Mouse (Mus musculus) midbrain, embryonic 12.5 days (tissue): ENCODE data around the gene Tmem254c. TPM values are rescaled to one million over a fixed set of nuclear protein-coding genes. Genes with fewer than 3 reads are reported as not detected.
"Not testable (repeated sequence)": the region's sequence is repeated elsewhere in the genome, so short reads cannot be mapped to it uniquely, and the experiment has no call there.

ENCODE experiments used
- ATAC-seq: fragments of 200-750 bp; cut with Nextera tagmentation; 2 replicates; pipeline ENCODE4 v1.8.0; 2017; ENCODE audit warnings: low read depth, moderate TSS enrichment, moderate library complexity; ENCODE audit not compliant: low FRiP score
- H3K27ac ChIP-seq: fragments of 300-500 bp; sonication (generic); replicated peaks from 2 replicates; pipeline ENCODE4 v1.5.1; 2016; ENCODE audit warnings: mild to moderate bottlenecking
- H3K27me3 ChIP-seq: fragments of 300-500 bp; sonication (generic); 2 replicates; pipeline ENCODE4 v1.6.1; 2016; ENCODE audit warnings: mild to moderate bottlenecking
- H3K36me3 ChIP-seq: fragments of 300-500 bp; sonication (generic); 2 replicates; pipeline ENCODE4 v1.6.1; 2016
- H3K4me1 ChIP-seq: fragments of 300-500 bp; sonication (generic); 2 replicates; pipeline ENCODE4 v1.6.1; 2016
- H3K4me2 ChIP-seq: fragments of 300-500 bp; sonication (generic); replicated peaks from 2 replicates; pipeline ENCODE4 v1.6.1; 2016; ENCODE audit warnings: mild to moderate bottlenecking, moderate library complexity
- H3K4me3 ChIP-seq: fragments of 300-500 bp; sonication (generic); 2 replicates; pipeline ENCODE4 v1.5.1; 2016; ENCODE audit warnings: mild to moderate bottlenecking
- H3K9ac ChIP-seq: fragments of 300-500 bp; sonication (generic); replicated peaks from 2 replicates; pipeline ENCODE4 v1.6.1; 2016; ENCODE audit warnings: mild to moderate bottlenecking, moderate library complexity
- H3K9me3 ChIP-seq: fragments of 300-500 bp; sonication (generic); 2 replicates; pipeline ENCODE4 v1.6.1; 2016; ENCODE audit warnings: mild to moderate bottlenecking
- WGBS: fragments of 180-500 bp; shearing (Covaris S2); methylation state at CpG from one replicate; pipeline ENCODE4 v1.1.7; 2016; 5-methylcytosine and 5-hydroxymethylcytosine counted together
- polyA plus RNA-seq: library from polyadenylated mRNA; unstranded; fragments of >200 nt; fragmentation: Nextera tagmentation; extraction: Ambion mirVana; gene quantifications from 2 replicates; pipeline ENCODE4 v1.2.1, GENCODE M21; 2016

The Tmem254c gene
- polyA plus RNA-seq: 13.7 and 21.1 TPM in 2 replicates

- WGBS: no CpG with 5 or more reads among the region's 10 CpGs
- not testable (repeated sequence) for H3K9ac ChIP-seq, H3K36me3 ChIP-seq
Observed at GRCm38 (mm10) chr14:26067325-26067633, at the start of gene Tmem254c. Gene Tmem254c (minus strand): TSS chr14:26067355.

GRCm38 (mm10) chr14:26097622-26098021 lies 30.5 kb upstream of the Tmem254c start:
- not testable (repeated sequence) for H3K4me1 ChIP-seq, H3K36me3 ChIP-seq, H3K4me3 ChIP-seq, ATAC-seq, H3K4me2 ChIP-seq, H3K9me3 ChIP-seq, H3K27ac ChIP-seq, H3K27me3 ChIP-seq, H3K9ac ChIP-seq
- WGBS: no CpG with 5 or more reads among the region's 3 CpGs

More at GRCm38 (mm10) chr14:26067325-26067633, at the start of gene Tmem254c:
- not testable (repeated sequence) for H3K9me3 ChIP-seq, H3K27ac ChIP-seq, H3K27me3 ChIP-seq, H3K4me2 ChIP-seq, ATAC-seq, H3K4me3 ChIP-seq, H3K4me1 ChIP-seq

GRCm38 (mm10) chr14:26081997-26082396 lies 14.8 kb upstream of the Tmem254c start, which contains the start of gene Cphx3:
Gene Cphx3 (plus strand): TSS chr14:26082297.
- not testable (repeated sequence) for H3K27me3 ChIP-seq, H3K4me1 ChIP-seq, H3K9ac ChIP-seq, H3K4me3 ChIP-seq, H3K27ac ChIP-seq, H3K9me3 ChIP-seq, ATAC-seq, H3K36me3 ChIP-seq, H3K4me2 ChIP-seq
- no CpG with 5 or more reads among the region's 1 CpGs for WGBS

- not testable (repeated sequence) for ATAC-seq, H3K4me3 ChIP-seq, H3K36me3 ChIP-seq, H3K27me3 ChIP-seq, H3K4me2 ChIP-seq, H3K9me3 ChIP-seq, H3K27ac ChIP-seq, H3K4me1 ChIP-seq, H3K9ac ChIP-seq
- WGBS: no CpG with 5 or more reads among the region's 6 CpGs
Observed at GRCm38 (mm10) chr14:26081216-26081615, 14.1 kb upstream of the Tmem254c start, which contains the start of gene Cphx2. Gene Cphx2 (plus strand): TSS chr14:26081516.

- not testable (repeated sequence) for H3K36me3 ChIP-seq, H3K4me3 ChIP-seq, H3K4me2 ChIP-seq, H3K4me1 ChIP-seq, H3K27me3 ChIP-seq, H3K9me3 ChIP-seq, H3K27ac ChIP-seq, ATAC-seq, H3K9ac ChIP-seq
- no CpG with 5 or more reads among the region's 5 CpGs for whole genome bisulfite sequencing
Observed at GRCm38 (mm10) chr14:26076620-26077390, 9.7 kb upstream of the Tmem254c start.

- H3K27ac ChIP-seq, H3K9ac ChIP-seq, H3K27me3 ChIP-seq, H3K4me1 ChIP-seq, H3K36me3 ChIP-seq, H3K4me2 ChIP-seq, H3K9me3 ChIP-seq, H3K4me3 ChIP-seq: not testable (repeated sequence)
- WGBS: no CpG with 5 or more reads among the region's 44 CpGs
- ATAC-seq: peak; percentile 72
Observed at GRCm38 (mm10) chr14:26066574-26067324, 406 bp downstream of the Tmem254c start.

- H3K9ac ChIP-seq, H3K36me3 ChIP-seq, H3K4me2 ChIP-seq, H3K4me1 ChIP-seq, ATAC-seq, H3K4me3 ChIP-seq, H3K9me3 ChIP-seq, H3K27ac ChIP-seq, H3K27me3 ChIP-seq: not testable (repeated sequence)
- WGBS: no CpG with 5 or more reads among the region's 6 CpGs
Observed at GRCm38 (mm10) chr14:26059362-26059761, 7.8 kb downstream of the Tmem254c start.

- not testable (repeated sequence) for H3K9me3 ChIP-seq, H3K27me3 ChIP-seq, H3K4me3 ChIP-seq, H3K4me1 ChIP-seq, ATAC-seq, H3K4me2 ChIP-seq, H3K36me3 ChIP-seq, H3K9ac ChIP-seq, H3K27ac ChIP-seq
- no CpG with 5 or more reads among the region's 3 CpGs for WGBS
Observed at GRCm38 (mm10) chr14:26058184-26058583, 9.0 kb downstream of the Tmem254c start.

GRCm38 (mm10) chr14:26048767-26049166 lies 18.4 kb downstream of the Tmem254c start:
- WGBS: no CpG with 5 or more reads among the region's 9 CpGs
- ATAC-seq, H3K4me2 ChIP-seq, H3K9me3 ChIP-seq, H3K4me3 ChIP-seq, H3K9ac ChIP-seq, H3K36me3 ChIP-seq, H3K27me3 ChIP-seq, H3K27ac ChIP-seq, H3K4me1 ChIP-seq: not testable (repeated sequence)

- not testable (repeated sequence) for H3K9ac ChIP-seq, ATAC-seq, H3K4me1 ChIP-seq, H3K4me3 ChIP-seq, H3K27me3 ChIP-seq, H3K4me2 ChIP-seq, H3K27ac ChIP-seq, H3K36me3 ChIP-seq, H3K9me3 ChIP-seq
- WGBS: no CpG with 5 or more reads among the region's 8 CpGs
Observed at GRCm38 (mm10) chr14:26047026-26047425, 20.1 kb downstream of the Tmem254c start.

GRCm38 (mm10) chr14:26045007-26045406 lies 22.1 kb downstream of the Tmem254c start:
- H3K4me3 ChIP-seq: not testable (repeated sequence)
- WGBS: no CpG with 5 or more reads among the region's 5 CpGs

GRCm38 (mm10) chr14:26042611-26043010 lies 24.5 kb downstream of the Tmem254c start, which contains the start of gene Gm9780:
Gene Gm9780 (minus strand): TSS chr14:26042711.
- ATAC-seq, H3K9me3 ChIP-seq, H3K27ac ChIP-seq, H3K4me2 ChIP-seq, H3K4me3 ChIP-seq, H3K36me3 ChIP-seq, H3K27me3 ChIP-seq, H3K9ac ChIP-seq, H3K4me1 ChIP-seq: not testable (repeated sequence)
- no CpG with 5 or more reads among the region's 26 CpGs for WGBS

More at GRCm38 (mm10) chr14:26045007-26045406, 22.1 kb downstream of the Tmem254c start:
- H3K4me2 ChIP-seq, ATAC-seq, H3K36me3 ChIP-seq, H3K9me3 ChIP-seq, H3K27me3 ChIP-seq, H3K9ac ChIP-seq, H3K4me1 ChIP-seq, H3K27ac ChIP-seq: not testable (repeated sequence)
